Mouse (Mus musculus): ENCODE measurements at regions not wholly inside any gene's neighbourhood (a gene's known extent, or its start where the extent isn't known, plus 50 kb on each side); places are given as distances from the start of the nearest gene placed in this dataset.

GRCm38 (mm10) chr1:76130353-76130752 lies 584.3 kb downstream of the Slc4a3 start:
- peak overlapping the region; percentile 67 for H3K27ac ChIP-seq
- no peaks in the 10 kb centered on the region for H3K27me3 ChIP-seq (ENCODE audit: insufficient read depth, poor library complexity, severe bottlenecking)
- peaks cover 6% of the 10 kb centered on the region for H3K4me1 ChIP-seq
- H3K4me3 ChIP-seq: no peak overlapping the region
- H3K9me3 ChIP-seq: no peaks in the 10 kb centered on the region
- H3K36me3 ChIP-seq: no peaks in the 10 kb centered on the region
- DNase-seq (ENCODE audit: low spot score): peak; percentile 77
- 44% methylated on average over 4 of the region's 4 CpGs for WGBS

- no peak for DNase-seq (ENCODE audit: low spot score)
- H3K4me3 ChIP-seq: no peak overlapping the region
- no peak overlapping the region for H3K27ac ChIP-seq
- WGBS: 70% methylated on average over 1 of the region's 1 CpGs
- H3K27me3 ChIP-seq (ENCODE audit: insufficient read depth, poor library complexity, severe bottlenecking): no peaks in the 10 kb centered on the region
- no peaks in the 10 kb centered on the region for H3K9me3 ChIP-seq
- no peaks in the 10 kb centered on the region for H3K4me1 ChIP-seq
- H3K36me3 ChIP-seq: no peaks in the 10 kb centered on the region
These were observed 590.7 kb downstream of the Slc4a3 start for GRCm38 (mm10) chr1:76136810-76137209.

GRCm38 (mm10) chr1:76137701-76138100 lies 591.6 kb downstream of the Slc4a3 start:
- no peak overlapping the region for H3K4me3 ChIP-seq
- no peaks in the 10 kb centered on the region for H3K27me3 ChIP-seq (ENCODE audit: insufficient read depth, poor library complexity, severe bottlenecking)
- 70% methylated on average over 6 of the region's 6 CpGs for WGBS
- H3K9me3 ChIP-seq: no peaks in the 10 kb centered on the region
- no peaks in the 10 kb centered on the region for H3K36me3 ChIP-seq
- no peak for DNase-seq (ENCODE audit: low spot score)
- H3K27ac ChIP-seq: no peak overlapping the region
- no peaks in the 10 kb centered on the region for H3K4me1 ChIP-seq

GRCm38 (mm10) chr1:76143516-76143915 lies 597.5 kb downstream of the Slc4a3 start:
- WGBS: 78% methylated on average over 5 of the region's 5 CpGs
- DNase-seq (ENCODE audit: low spot score): no peak
- no peaks in the 10 kb centered on the region for H3K27me3 ChIP-seq (ENCODE audit: insufficient read depth, poor library complexity, severe bottlenecking)
- H3K36me3 ChIP-seq: no peaks in the 10 kb centered on the region
- H3K4me1 ChIP-seq: no peaks in the 10 kb centered on the region
- H3K9me3 ChIP-seq: no peaks in the 10 kb centered on the region
- H3K27ac ChIP-seq: no peak overlapping the region
- no peak overlapping the region for H3K4me3 ChIP-seq

GRCm38 (mm10) chr1:76148963-76149362 lies 602.9 kb downstream of the Slc4a3 start:
- H3K9me3 ChIP-seq: no peaks in the 10 kb centered on the region
- H3K4me3 ChIP-seq: no peak overlapping the region
- no peak for DNase-seq (ENCODE audit: low spot score)
- 87% methylated on average over 2 of the region's 2 CpGs for WGBS
- no peak overlapping the region for H3K27ac ChIP-seq
- H3K4me1 ChIP-seq: no peaks in the 10 kb centered on the region
- no peaks in the 10 kb centered on the region for H3K36me3 ChIP-seq
- H3K27me3 ChIP-seq (ENCODE audit: insufficient read depth, poor library complexity, severe bottlenecking): no peaks in the 10 kb centered on the region

- WGBS: 69% methylated on average over 8 of the region's 8 CpGs
- Histone ChIP-seq H3K36me3 (no peaks in the 10 kb centered on the region), H3K9me3 (no peaks in the 10 kb centered on the region), H3K4me3 (no peak overlapping the region), H3K27ac (no peak overlapping the region), H3K27me3 (ENCODE audit: insufficient read depth, poor library complexity, severe bottlenecking) (no peaks in the 10 kb centered on the region), H3K4me1 (no peaks in the 10 kb centered on the region)
- DNase-seq (ENCODE audit: low spot score): no peak
These were observed 610.2 kb downstream of the Slc4a3 start for GRCm38 (mm10) chr1:76156291-76156690.

- H3K4me1 ChIP-seq: no peaks in the 10 kb centered on the region
- no peaks in the 10 kb centered on the region for H3K36me3 ChIP-seq
- H3K4me3 ChIP-seq: no peak overlapping the region
- no peaks in the 10 kb centered on the region for H3K9me3 ChIP-seq
- no peaks in the 10 kb centered on the region for H3K27me3 ChIP-seq (ENCODE audit: insufficient read depth, poor library complexity, severe bottlenecking)
- no peak overlapping the region for H3K27ac ChIP-seq
- no peak for DNase-seq (ENCODE audit: low spot score)
- WGBS: 24% methylated on average over 2 of the region's 2 CpGs
These were observed 621.4 kb downstream of the Slc4a3 start for GRCm38 (mm10) chr1:76167486-76167885.

GRCm38 (mm10) chr1:76181181-76181580 lies 635.1 kb downstream of the Slc4a3 start:
- no peaks in the 10 kb centered on the region for H3K36me3 ChIP-seq
- DNase-seq (ENCODE audit: low spot score): no peak
- no peaks in the 10 kb centered on the region for H3K27me3 ChIP-seq (ENCODE audit: insufficient read depth, poor library complexity, severe bottlenecking)
- H3K27ac ChIP-seq: no peak overlapping the region
- H3K4me1 ChIP-seq: no peaks in the 10 kb centered on the region
- 83% methylated on average over 3 of the region's 3 CpGs for WGBS
- no peaks in the 10 kb centered on the region for H3K9me3 ChIP-seq
- H3K4me3 ChIP-seq: no peak overlapping the region

- H3K27ac ChIP-seq: no peak overlapping the region
- no peaks in the 10 kb centered on the region for H3K36me3 ChIP-seq
- DNase-seq (ENCODE audit: low spot score): no peak
- no peaks in the 10 kb centered on the region for H3K9me3 ChIP-seq
- WGBS: 79% methylated on average over 4 of the region's 4 CpGs
- no peaks in the 10 kb centered on the region for H3K27me3 ChIP-seq (ENCODE audit: insufficient read depth, poor library complexity, severe bottlenecking)
- H3K4me3 ChIP-seq: no peak overlapping the region
- no peaks in the 10 kb centered on the region for H3K4me1 ChIP-seq
These were observed 648.8 kb downstream of the Slc4a3 start for GRCm38 (mm10) chr1:76194844-76195243.

- 89% methylated on average over 3 of the region's 3 CpGs for WGBS
- no peak overlapping the region for H3K27ac ChIP-seq
- no peaks in the 10 kb centered on the region for H3K36me3 ChIP-seq
- no peak overlapping the region for H3K4me3 ChIP-seq
- no peaks in the 10 kb centered on the region for H3K9me3 ChIP-seq
- no peaks in the 10 kb centered on the region for H3K4me1 ChIP-seq
- no peaks in the 10 kb centered on the region for H3K27me3 ChIP-seq (ENCODE audit: insufficient read depth, poor library complexity, severe bottlenecking)
- DNase-seq (ENCODE audit: low spot score): no peak
These were observed 651.6 kb downstream of the Slc4a3 start for GRCm38 (mm10) chr1:76197651-76198050.

GRCm38 (mm10) chr1:76200906-76201305 lies 654.8 kb downstream of the Slc4a3 start:
- Histone ChIP-seq H3K4me3 (no peak overlapping the region), H3K9me3 (no peaks in the 10 kb centered on the region), H3K4me1 (no peaks in the 10 kb centered on the region), H3K27me3 (ENCODE audit: insufficient read depth, poor library complexity, severe bottlenecking) (no peaks in the 10 kb centered on the region), H3K27ac (no peak overlapping the region), H3K36me3 (no peaks in the 10 kb centered on the region)
- no peak for DNase-seq (ENCODE audit: low spot score)
- 70% methylated on average over 3 of the region's 3 CpGs for WGBS

GRCm38 (mm10) chr1:76212486-76212885 lies 666.4 kb downstream of the Slc4a3 start:
- Histone ChIP-seq H3K9me3 (no peaks in the 10 kb centered on the region), H3K4me3 (no peak overlapping the region), H3K27ac (no peak overlapping the region), H3K4me1 (no peaks in the 10 kb centered on the region), H3K36me3 (no peaks in the 10 kb centered on the region), H3K27me3 (ENCODE audit: insufficient read depth, poor library complexity, severe bottlenecking) (no peaks in the 10 kb centered on the region)
- WGBS: 91% methylated on average over 5 of the region's 5 CpGs
- no peak for DNase-seq (ENCODE audit: low spot score)

GRCm38 (mm10) chr1:76244721-76245120 lies 698.7 kb downstream of the Slc4a3 start:
- no peak overlapping the region for H3K27ac ChIP-seq
- no peaks in the 10 kb centered on the region for H3K27me3 ChIP-seq (ENCODE audit: insufficient read depth, poor library complexity, severe bottlenecking)
- no peaks in the 10 kb centered on the region for H3K9me3 ChIP-seq
- WGBS: 60% methylated on average over 3 of the region's 3 CpGs
- peaks cover 11% of the 10 kb centered on the region for H3K4me1 ChIP-seq
- DNase-seq (ENCODE audit: low spot score): no peak
- no peak overlapping the region for H3K4me3 ChIP-seq
- no peaks in the 10 kb centered on the region for H3K36me3 ChIP-seq

GRCm38 (mm10) chr1:76246181-76246796 lies 700.2 kb downstream of the Slc4a3 start:
- H3K9me3 ChIP-seq: no peaks in the 10 kb centered on the region
- H3K4me3 ChIP-seq: no peak overlapping the region
- WGBS: 45% methylated on average over 8 of the region's 8 CpGs
- H3K27ac ChIP-seq: 0 out of 2 replicates have a peak overlapping the region, but pooled peaks have one; percentile 29
- no peak for DNase-seq (ENCODE audit: low spot score)
- H3K4me1 ChIP-seq: peaks cover 11% of the 10 kb centered on the region
- H3K27me3 ChIP-seq (ENCODE audit: insufficient read depth, poor library complexity, severe bottlenecking): no peaks in the 10 kb centered on the region
- no peaks in the 10 kb centered on the region for H3K36me3 ChIP-seq
